Mouse (Mus musculus): ENCODE data around the gene Rnf166. TPM values are rescaled to one million over a fixed set of nuclear protein-coding genes. Genes with fewer than 3 reads are reported as not detected.
A peak's percentile ranks its signal among the peaks of the same experiment; 100 is the strongest.

The Rnf166 gene
- 19.0 and 28.7 TPM in 2 replicates for polyA plus RNA-seq (2012; ENCODE audit: insufficient read depth, insufficient read length, missing spikeins)

DNA sequence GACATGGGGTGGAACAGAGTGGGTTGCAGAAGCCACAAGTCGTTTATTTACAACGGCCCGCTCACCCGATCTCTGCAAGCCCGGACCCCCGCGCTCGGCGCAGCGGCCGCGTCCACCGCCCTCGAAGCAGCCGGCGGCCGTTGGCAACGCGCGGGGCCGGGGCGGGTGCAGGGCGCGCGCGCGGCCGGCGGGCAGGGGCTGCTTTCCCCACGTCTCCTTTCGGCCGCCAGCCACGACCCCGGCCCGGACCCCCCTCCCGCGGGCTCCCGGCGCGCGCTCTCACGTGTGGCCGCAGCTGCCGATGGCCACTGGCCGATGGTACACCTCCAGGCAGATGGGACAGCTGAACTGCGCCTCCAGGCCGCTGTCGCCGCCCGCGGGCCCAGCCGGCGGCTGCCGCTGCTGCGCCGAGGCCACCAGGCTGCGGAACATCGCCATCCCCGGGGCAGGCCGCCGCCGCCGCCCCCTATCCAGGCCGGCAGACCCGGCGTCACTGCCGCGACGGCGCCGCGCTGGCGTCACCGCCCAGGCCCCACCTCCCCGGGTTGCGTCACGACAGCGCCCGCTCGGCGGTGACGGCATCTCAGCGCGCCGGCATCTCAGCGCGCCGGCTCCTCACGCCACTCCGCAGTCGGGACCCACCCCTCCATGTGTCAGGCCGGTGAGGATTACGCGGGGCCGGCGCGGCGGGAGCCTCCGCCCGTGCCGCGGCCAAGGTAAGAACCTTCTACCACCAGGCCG is at the start of gene Rnf166, which contains the start of gene Ctu2:
Gene Rnf166, minus strand, starts transcription at position 485 of the 741 bp plus-strand sequence.
Gene Ctu2, plus strand, starts transcription at position 564 of the 741 bp plus-strand sequence.
- Histone ChIP-seq H3K27ac (replicated peaks; ENCODE audit: low read depth, low read length) (peak within 1 kb of the TSS; percentile 71), H3K4me1 (ENCODE audit: control insufficient read depth, insufficient read depth, insufficient read length, low read length) (no peaks in the 10 kb centered on the region; the same call in 1 of the 2 replicates), H3K4me3 (ENCODE audit: insufficient read depth, low read depth, low read length) (peak within 1 kb of the TSS; percentile 99)

DNA sequence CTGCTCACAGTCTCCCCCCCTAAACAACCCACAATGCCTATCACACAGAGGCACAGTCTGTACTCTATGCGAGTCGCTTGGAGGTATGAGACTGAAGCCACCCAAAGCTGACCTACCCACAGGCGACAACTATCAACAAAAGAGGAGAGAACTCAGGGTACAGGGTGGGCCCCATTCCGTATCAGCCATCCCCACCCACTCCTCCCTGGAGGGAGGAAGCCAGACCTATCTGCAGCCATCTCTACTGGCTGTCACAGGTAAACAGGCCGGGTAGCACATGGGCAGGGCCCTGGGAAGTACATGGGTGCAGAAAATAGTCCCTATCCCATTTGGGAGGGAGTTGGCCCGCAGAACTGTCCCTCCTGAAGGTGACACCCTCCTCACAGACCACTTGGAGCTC is 49.1 kb upstream of the Rnf166 start:
- Histone ChIP-seq H3K4me1 (ENCODE audit: control insufficient read depth, insufficient read depth, insufficient read length, low read length) (peaks cover 58% of the 10 kb centered on the region), H3K4me3 (ENCODE audit: insufficient read depth, low read depth, low read length) (no peak overlapping the region), H3K27ac (replicated peaks; ENCODE audit: low read depth, low read length) (peak overlapping the region; percentile 97)

GRCm38 (mm10) chr8:122524506-122524905 is 48.6 kb upstream of the Rnf166 start:
- Histone ChIP-seq H3K4me1 (ENCODE audit: control insufficient read depth, insufficient read depth, insufficient read length, low read length) (peaks cover 60% of the 10 kb centered on the region), H3K27ac (replicated peaks; ENCODE audit: low read depth, low read length) (peak overlapping the region; percentile 97), H3K4me3 (ENCODE audit: insufficient read depth, low read depth, low read length) (peak overlapping the region; percentile 24)

DNA sequence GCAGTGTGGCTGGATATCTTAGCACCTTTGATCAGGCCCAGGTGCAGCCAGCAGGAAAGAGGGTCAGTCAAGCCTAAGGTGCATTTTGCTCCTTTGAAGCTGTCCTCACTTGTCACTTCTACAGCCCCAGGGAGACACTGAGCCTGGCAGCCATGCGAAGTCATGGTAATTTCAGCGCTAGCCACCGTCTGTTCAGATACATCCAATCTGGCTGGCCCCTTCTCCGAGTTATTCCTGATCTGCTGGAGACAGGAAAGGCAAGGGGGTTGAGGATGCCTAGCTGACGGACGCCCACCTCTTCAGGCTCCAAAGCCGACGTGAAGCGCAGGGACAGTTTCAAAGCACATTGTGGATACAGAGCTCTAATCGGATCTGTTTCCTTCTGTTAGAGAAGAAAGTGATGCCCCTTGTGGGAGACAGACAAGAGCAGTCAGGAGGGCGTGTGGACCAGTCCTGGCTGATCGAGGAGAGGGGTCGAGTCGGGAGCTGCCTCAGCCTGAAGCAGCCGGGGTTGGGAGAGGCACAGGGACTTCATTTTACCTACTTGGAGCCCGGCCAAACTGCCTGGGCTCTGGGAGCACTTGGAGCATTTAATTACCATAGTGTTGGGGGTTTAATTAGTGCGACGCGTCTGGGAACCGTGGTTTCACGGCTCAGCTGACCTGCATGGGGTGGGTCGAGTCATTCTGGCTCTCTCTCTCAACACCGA is 47.9 kb upstream of the Rnf166 start:
- peak overlapping the region; percentile 24 for H3K4me3 ChIP-seq (ENCODE audit: insufficient read depth, low read depth, low read length)
- H3K27ac ChIP-seq (replicated peaks; ENCODE audit: low read depth, low read length) = peak overlapping the region; percentile 97
- H3K4me1 ChIP-seq (ENCODE audit: control insufficient read depth, insufficient read depth, insufficient read length, low read length) = peaks cover 58% of the 10 kb centered on the region

- Histone ChIP-seq H3K4me1 (ENCODE audit: control insufficient read depth, insufficient read depth, insufficient read length, low read length) (peaks cover 65% of the 10 kb centered on the region), H3K4me3 (ENCODE audit: insufficient read depth, low read depth, low read length) (peak overlapping the region; percentile 28), H3K27ac (replicated peaks; ENCODE audit: low read depth, low read length) (peak overlapping the region; percentile 97)
These were observed 47.2 kb upstream of the Rnf166 start for GRCm38 (mm10) chr8:122522796-122523651.

- Histone ChIP-seq H3K4me3 (ENCODE audit: insufficient read depth, low read depth, low read length) (no peak overlapping the region), H3K27ac (replicated peaks; ENCODE audit: low read depth, low read length) (peak overlapping the region; percentile 90), H3K4me1 (ENCODE audit: control insufficient read depth, insufficient read depth, insufficient read length, low read length) (peaks cover 62% of the 10 kb centered on the region)
These were observed 44.7 kb upstream of the Rnf166 start for GRCm38 (mm10) chr8:122520611-122521010.

DNA sequence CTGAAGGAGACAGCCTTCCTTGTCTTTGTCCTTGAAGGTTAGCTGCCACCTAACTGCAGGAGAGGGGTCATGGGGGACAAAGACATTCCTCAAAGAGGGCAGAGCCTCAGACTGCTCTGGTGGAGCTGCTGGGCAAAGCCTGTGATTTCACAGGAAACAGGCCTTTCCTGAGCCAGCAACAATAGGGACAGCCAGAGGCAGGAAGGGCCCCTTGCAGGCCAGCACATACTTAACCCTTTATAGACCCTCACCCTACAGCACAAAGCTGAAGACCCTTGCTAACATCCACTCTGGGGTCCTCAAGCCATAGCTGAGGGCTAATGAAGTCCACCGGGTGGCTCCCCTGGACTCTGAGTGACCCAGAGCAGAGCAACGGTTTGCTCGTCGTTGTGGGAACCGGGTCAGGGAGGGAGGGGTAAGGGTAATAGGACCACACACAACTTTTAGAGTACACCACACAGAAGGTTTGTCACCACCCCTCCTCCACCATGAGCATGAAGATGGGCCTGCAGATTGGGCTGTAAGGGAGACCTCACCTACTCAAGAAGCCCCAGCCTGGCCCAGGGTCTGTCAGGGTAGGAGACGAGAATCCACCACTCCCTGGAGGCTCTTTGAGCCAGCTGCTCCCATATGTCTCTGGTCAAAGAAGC is 41.8 kb upstream of the Rnf166 start:
- H3K4me3 ChIP-seq (ENCODE audit: insufficient read depth, low read depth, low read length) = peak overlapping the region; percentile 21

GRCm38 (mm10) chr8:122515699-122516098 is 39.8 kb upstream of the Rnf166 start:
- H3K4me1 ChIP-seq (ENCODE audit: control insufficient read depth, insufficient read depth, insufficient read length, low read length) = peaks cover 54% of the 10 kb centered on the region
- peak overlapping the region; percentile 76 for H3K27ac ChIP-seq (replicated peaks; ENCODE audit: low read depth, low read length)
- H3K4me3 ChIP-seq (ENCODE audit: insufficient read depth, low read depth, low read length) = no peak overlapping the region

More for the DNA sequence above, 41.8 kb upstream of the Rnf166 start:
- peaks cover 53% of the 10 kb centered on the region for H3K4me1 ChIP-seq (ENCODE audit: control insufficient read depth, insufficient read depth, insufficient read length, low read length)
- H3K27ac ChIP-seq (replicated peaks; ENCODE audit: low read depth, low read length) = peak overlapping the region; percentile 91

GRCm38 (mm10) chr8:122512392-122512791 is 36.5 kb upstream of the Rnf166 start:
- peak overlapping the region; percentile 46 for H3K27ac ChIP-seq (replicated peaks; ENCODE audit: low read depth, low read length)
- no peak overlapping the region for H3K4me3 ChIP-seq (ENCODE audit: insufficient read depth, low read depth, low read length)
- peaks cover 56% of the 10 kb centered on the region for H3K4me1 ChIP-seq (ENCODE audit: control insufficient read depth, insufficient read depth, insufficient read length, low read length)

DNA sequence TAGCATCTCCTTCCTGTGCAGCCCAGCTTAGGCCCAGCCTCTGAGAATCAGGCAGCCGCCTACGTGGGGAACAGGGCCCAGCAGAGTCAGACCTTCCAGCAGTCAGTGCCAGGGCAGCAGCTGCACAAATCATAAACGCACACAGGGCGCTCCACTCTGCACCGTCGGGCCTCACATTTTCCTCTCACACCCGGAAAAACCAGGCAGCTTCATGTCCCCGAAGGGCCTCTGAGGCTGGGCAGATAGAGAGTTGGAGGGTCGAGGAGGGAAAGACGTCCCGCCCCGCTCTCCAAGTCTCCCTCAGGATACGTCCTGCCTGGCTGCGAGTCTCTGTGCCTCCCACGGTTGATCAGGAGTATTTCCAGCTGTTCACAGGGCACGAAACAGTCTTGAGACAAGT is 35.7 kb upstream of the Rnf166 start:
- Histone ChIP-seq H3K4me3 (ENCODE audit: insufficient read depth, low read depth, low read length) (no peak overlapping the region), H3K4me1 (ENCODE audit: control insufficient read depth, insufficient read depth, insufficient read length, low read length) (peaks cover 52% of the 10 kb centered on the region)

GRCm38 (mm10) chr8:122500856-122501255 is 25.0 kb upstream of the Rnf166 start:
- H3K27ac ChIP-seq (replicated peaks; ENCODE audit: low read depth, low read length) = no peak overlapping the region
- H3K4me1 ChIP-seq (ENCODE audit: control insufficient read depth, insufficient read depth, insufficient read length, low read length) = no peaks in the 10 kb centered on the region; the same call in 1 of the 2 replicates
- H3K4me3 ChIP-seq (ENCODE audit: insufficient read depth, low read depth, low read length) = no peak overlapping the region

More for the DNA sequence above, 35.7 kb upstream of the Rnf166 start:
- H3K27ac ChIP-seq (replicated peaks; ENCODE audit: low read depth, low read length) = peak overlapping the region; percentile 46

DNA sequence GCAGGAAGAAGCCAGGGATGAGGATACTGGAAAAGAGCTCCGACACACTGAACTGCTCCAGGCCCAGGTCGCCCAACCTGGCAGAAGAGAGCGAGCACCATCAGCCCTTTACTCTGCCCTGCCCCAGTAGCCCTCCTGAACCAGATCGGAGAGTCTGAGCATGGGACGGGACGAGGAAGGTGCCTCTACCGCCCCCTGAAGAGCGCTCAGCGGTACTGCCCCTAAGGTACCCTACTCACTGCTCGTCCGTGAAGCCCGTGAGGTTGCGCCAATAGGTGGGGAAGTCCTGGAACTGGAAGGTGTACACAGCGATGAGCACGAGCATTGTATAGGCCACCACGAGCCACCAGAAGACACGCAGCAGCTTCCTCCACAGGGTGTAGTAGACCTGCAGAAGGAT is 22.0 kb upstream of the Rnf166 start:
- Histone ChIP-seq H3K4me1 (ENCODE audit: control insufficient read depth, insufficient read depth, insufficient read length, low read length) (no peaks in the 10 kb centered on the region; the same call in 1 of the 2 replicates), H3K4me3 (ENCODE audit: insufficient read depth, low read depth, low read length) (no peak overlapping the region), H3K27ac (replicated peaks; ENCODE audit: low read depth, low read length) (peak overlapping the region; percentile 79; the same call in 1 of the 2 replicates)

GRCm38 (mm10) chr8:122497016-122497734 is 21.3 kb upstream of the Rnf166 start:
- peak overlapping the region; percentile 79 for H3K27ac ChIP-seq (replicated peaks; ENCODE audit: low read depth, low read length)
- no peak overlapping the region for H3K4me3 ChIP-seq (ENCODE audit: insufficient read depth, low read depth, low read length)
- H3K4me1 ChIP-seq (ENCODE audit: control insufficient read depth, insufficient read depth, insufficient read length, low read length) = no peaks in the 10 kb centered on the region; the same call in 1 of the 2 replicates

DNA sequence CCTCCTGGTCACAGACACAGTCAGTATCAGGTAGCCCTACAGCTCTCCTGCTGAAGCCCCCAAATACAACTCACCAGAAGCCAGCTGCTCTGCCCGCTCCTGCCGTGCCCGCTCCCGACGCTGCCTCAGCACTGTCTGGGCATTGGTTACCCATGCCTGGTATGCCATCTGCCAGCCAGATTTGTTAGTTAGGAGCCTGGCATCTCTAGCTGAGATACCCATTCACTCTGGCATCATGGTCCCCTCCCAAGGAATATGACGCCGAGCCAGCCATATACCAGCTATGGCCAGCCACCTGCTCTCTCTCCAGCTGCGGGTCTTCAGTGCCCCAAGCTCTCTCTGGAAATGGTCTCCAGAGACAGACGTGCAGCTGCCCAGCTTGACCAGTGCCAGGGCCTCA is 12.5 kb upstream of the Rnf166 start:
- Histone ChIP-seq H3K4me1 (ENCODE audit: control insufficient read depth, insufficient read depth, insufficient read length, low read length) (no peaks in the 10 kb centered on the region), H3K4me3 (ENCODE audit: insufficient read depth, low read depth, low read length) (no peak overlapping the region), H3K27ac (replicated peaks; ENCODE audit: low read depth, low read length) (no peak overlapping the region)

All from brown adipose tissue, adult 24 weeks (tissue).